Mouse (Mus musculus): ENCODE measurements at regions not wholly inside any gene's neighbourhood (a gene's known extent, or its start where the extent isn't known, plus 50 kb on each side); places are given as distances from the start of the nearest gene placed in this dataset.

DNA sequence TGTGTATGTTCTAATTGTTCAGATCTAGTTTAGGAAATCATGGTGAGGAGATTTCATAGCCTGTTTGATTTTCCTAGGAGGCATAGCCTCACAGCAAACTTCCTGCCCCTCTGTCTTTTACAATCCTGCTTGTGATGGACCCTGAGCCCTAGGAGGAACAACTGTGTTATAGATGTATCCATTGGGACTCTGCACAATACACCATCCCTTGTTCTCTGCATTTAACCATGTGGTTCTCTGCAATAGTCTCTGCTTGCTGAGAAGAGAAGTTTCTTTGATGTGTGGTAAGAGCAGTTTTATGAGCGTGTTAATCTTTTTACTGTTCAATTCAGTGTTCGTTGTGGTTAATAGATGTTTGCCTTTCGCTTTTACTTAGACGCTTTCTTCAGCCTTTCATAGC is 95.9 kb upstream of the Slc13a1 start:
- no peak for DNase-seq

DNA sequence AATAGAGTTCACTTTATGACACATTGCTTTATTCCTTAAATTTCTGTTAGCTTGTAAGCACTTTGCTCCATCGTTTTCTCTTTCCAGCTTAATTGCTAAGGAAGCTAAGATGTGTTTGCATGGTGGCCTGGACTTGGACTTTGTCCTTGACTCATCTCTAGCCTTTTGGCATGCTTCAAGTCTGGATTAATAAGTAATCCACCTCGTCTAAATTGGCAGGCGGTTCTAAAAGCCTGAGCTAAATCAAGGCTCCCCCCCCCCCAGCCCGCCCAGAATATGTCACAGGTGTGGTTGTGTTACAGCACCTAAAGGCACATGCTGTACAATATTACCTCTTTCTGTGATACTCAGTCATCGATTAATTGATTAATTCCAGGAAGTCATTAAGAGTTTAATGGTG is 94.7 kb upstream of the Slc13a1 start:
- DNase-seq, result no peak

DNA sequence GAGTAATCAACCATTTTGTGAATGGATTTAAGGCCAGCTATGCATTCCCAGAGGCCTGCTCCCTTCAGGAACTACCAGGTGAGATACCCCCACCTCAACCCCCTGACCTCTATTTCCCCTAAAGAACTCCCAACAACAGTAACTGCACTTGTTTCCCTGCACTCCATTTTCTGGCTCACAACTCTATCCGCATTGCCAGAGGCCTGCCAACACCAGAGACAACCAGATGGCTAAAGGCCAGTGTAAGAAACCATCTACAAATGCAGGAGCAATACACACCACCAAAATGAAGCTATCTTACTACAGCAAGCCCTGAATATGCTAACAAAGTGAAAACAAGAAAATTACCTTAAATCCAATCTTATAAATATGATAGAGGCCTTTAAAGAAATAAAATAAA is 77.7 kb upstream of the Slc13a1 start:
- DNase-seq, result no peak

DNA sequence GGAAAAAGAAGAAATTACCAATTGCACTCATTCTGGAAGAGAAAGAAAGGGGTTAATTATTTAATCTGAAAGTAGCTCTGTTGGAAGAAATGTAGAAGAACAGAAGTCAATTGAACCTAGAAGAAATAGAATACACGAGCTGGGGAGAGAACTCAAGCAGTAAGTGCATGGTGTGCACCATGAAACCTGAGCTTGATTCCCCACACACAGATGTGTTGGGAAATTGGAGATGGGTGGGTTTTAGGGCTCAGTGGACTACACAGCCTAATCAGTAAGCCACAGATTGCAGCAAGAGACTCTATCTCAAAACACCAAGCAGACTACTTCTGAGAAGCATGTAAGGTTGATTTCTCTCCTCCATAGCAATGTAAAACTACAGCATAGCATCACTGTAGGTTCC is 70.6 kb upstream of the Slc13a1 start:
- no peak for DNase-seq

DNA sequence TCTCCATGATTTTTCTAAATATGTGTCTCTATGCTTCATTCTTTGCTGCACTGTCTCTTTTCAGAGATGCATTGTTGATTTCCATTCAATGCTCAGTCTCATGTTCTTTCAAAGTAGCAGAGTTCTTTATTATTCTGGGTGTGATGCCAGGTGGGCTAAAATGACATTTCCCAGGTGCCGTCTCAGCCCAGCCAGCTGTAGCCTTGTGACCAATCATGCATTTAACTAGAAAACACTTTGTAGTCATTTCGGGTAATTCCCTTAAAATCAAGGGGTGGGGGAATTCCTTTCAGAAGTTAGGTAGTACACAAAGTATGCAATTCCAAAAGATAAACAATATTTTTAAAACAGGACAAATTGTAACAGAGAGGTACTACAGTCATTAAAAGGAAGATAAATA is 70.2 kb upstream of the Slc13a1 start:
- no peak for DNase-seq

DNA sequence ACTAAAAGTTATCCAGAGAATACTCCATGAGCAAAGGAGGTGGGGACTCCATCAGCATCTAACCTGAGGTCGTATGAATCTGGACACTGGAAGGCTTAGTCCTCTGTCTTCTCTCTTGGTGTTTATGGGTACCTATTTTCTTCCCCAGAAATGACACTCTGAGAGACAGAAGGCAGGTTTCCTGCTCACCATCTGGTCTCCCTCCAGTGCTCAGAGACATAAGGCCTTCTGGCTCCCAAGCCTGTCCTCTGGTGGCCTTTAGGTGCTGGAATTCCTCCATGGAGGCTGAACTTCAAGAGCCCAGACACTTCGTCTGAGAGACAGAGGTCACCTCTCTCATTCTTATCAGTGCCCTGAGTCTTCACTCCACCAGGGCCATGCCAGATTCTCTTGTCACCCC is 65.7 kb upstream of the Slc13a1 start:
- DNase-seq, result no peak

DNA sequence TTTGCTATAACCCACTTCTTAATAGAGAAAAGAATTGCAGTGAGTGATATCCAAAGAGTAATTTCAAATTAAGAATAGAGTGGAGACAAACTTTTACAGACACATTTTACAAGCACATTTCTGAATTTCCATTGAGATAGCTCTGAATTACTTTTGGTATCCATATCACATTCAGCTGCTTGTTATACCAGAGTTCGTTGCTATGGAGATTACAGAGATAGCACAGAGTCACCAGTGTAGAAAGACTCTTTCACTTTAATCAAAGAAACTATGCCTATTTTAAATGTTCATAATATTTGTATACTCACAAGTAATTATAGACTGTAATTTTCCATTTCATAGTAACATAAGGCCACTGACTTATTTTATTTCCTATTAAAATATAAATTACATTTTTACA is 52.7 kb upstream of the Slc13a1 start:
- no peak for DNase-seq

DNA sequence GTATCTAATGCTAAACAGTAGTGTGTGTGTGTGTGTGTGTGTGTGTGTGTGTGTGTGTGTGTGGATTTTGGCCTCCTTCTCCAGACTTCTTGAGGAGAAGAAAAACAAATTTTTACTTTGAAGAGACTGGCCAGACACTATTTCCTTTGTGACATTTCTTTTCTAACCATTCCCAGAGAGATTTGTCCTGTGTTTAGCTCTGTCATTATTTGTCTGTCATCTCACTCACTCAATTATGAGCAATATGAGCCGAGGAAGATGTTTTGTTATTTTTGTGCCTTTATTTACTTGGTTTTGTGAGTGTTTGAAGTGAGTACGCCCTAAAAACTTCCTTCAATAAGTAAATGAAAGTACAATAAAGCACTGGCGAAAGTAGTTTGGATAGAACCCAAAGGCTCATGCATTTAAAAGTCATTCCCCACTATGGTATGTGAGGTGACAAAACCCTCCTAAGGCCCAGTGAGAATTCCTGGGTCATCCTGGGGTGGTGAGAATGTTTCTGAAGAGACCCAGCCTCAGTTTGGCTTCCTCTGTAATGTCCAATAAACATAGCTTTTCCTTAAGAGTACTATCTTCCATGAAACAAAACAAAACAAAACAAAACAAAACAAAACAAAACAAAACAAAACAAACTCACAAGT is 52.1 kb upstream of the Slc13a1 start:
- DNase-seq, result no peak
